Mouse (Mus musculus) left cerebral cortex, postnatal 4 days (tissue): Measurements from ENCODE around the gene Dpep2nb. TPM values are rescaled to one million over a fixed set of nuclear protein-coding genes. Genes with fewer than 3 reads are reported as not detected.
"Not testable (repeated sequence)": the region's sequence is repeated elsewhere in the genome, so short reads cannot be mapped to it uniquely, and the experiment has no call there.

Source experiments
- DNase-seq: peaks from one replicate; pipeline ENCODE4 v3.0.0-alpha.2; 2022
- intact Hi-C: fragments of 180-260 bp; cut with DNase I; formaldehyde crosslinking; loops from one replicate; pipeline ENCODE4 v1.15.1; 2025
- total RNA-seq, 2 experiments: library from RNA; stranded (reverse); gene quantifications; 2 replicates each; pipeline ENCODE4 v1.2.3; 2021

Gene Dpep2nb
- total RNA-seq, result not detected

DNA sequence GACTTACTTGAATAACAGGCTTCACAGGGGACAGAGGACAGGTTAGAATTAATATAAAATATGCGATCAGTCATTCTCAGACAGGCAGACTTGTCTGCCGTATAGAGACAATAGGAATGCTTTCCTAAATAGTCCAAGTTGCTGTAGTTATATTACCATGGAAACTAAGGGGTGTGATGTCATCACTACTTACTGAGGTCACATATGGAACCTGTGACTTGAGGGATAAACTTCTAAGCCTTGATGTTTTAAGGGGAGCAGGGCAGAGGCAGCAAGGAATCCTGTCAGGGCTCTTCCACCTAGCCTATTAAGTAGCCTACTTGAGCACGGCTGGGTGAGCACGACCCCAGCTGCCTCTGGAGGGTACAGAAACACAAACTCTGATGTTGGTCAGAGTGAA is at the start of gene Dpep2nb:
Gene Dpep2nb (minus strand): TSS at position 101 of the 400 bp plus-strand sequence.
- intact Hi-C loops, result no loop called here
- no peak for DNase-seq

DNA sequence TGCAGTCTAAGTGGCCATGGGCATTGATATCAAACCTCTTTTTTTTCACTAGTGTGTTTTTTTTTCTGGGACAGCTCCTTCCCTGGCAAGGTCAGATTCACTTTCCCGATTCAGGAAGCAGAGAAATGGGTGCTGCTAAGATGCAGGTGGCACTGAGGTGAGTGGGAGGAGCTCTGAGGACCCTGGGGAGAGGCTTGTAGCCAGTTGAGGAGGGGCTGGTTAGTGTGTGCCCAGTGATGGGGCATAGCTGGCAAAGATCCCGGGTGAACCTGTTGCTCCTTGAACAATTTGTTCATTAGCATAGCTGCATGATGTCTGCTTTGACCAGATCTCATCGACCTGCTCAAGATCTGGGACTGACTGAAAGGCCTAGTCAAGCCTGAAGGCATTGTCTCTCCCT is 49.3 kb upstream of the Dpep2nb start:
- intact Hi-C loops, result no loop called here
- peak; percentile 72 for DNase-seq

DNA sequence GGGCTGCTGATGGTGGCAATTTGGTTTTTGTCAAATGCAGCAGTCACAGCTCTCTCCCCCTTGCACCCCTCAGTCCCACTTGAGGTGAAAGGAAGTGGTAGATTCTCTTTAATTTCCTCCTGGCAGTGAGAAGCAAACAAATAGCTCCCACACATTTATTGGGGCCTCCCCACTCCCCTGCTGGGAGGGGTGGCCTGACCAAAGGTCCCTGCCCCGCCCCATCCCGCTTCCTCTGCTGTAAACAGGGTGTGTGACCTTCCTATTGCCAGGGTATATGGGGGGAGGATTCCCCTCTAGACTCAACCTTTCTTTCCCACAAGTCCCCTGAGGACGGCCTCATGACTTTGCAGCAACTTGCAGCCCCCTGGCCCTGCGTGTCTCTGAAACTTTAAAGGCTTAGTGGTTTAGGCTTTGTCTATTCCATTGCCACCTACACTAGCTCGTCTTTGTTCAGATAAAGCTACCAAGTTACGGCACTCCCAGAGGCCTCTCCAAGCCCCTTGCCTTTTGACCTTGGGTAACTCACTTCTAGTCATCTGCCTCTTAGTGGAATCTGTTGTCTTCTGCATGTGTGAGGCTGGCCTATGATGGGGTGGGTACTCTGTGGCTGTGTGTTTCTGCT is 48.5 kb upstream of the Dpep2nb start:
- intact Hi-C loops, result no loop called here
- DNase-seq, result no peak

DNA sequence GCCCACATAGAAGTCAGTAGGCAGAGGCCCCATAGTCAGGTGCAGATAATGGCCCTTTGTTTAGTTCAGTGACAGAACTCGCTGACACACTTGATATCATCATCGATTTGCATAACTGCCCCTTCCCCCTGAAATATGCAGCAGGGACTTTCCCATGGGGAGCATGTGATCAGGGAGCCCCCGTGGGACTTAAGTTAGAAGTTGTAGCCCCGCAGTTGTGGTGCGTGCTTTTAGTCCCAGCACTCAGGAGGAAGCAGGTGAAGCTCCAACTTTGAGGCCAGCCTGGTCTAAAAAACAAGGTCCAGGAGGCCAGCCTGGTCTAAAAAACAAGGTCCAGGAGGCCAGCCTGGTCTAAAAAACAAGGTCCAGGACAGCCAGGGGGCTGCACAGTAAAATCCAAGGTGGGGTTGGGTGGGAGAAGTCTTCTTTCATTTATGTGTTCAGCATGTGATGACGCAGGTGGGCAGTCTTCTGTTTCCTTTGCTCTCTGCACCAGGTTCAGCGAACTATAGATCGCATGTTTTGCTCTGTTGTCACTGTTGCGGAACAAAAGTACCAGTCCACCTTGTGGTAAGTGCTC is 46.8 kb upstream of the Dpep2nb start:
- no peak for DNase-seq
- intact Hi-C loops, result no loop called here

DNA sequence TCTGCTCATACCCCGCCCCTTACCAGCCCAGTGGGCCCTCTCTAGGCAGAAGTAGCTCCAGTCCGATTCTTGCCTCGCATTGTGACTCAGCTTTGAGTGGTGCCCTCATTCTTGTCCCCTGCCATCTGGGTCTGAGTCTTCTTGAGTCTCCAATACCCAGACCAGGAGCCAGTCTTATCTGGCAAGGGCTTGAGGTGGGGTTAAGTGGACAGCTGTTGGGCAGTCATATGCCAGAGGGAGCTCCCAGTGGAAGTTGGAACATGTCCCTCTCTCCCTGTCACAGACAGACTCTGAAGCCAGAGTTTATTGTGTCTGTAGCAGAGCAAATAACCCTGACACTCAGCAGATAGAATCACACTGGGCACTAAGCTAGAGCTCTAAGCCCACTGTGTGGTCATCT is 45.3 kb upstream of the Dpep2nb start:
- intact Hi-C loops, result no loop called here
- DNase-seq, result no peak

DNA sequence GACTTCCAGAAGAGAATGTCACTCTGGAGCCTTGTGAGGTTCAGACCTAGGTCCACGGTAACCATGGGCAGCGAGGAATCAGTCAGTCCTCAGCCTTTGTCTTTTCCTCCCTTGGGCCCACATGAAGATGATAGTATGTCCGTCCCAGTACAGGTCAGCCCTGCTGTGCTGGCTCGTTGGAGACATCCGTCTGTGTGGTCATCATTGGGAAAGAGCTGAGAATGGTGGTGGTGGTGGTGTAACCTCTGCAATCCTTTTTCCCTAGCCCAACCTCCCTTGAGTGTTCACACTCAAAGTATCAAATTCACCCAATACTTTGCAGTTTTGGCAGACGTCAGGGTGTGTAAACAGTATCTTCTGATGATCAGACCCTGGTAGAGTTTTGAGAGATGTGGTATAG is 44.1 kb upstream of the Dpep2nb start:
- intact Hi-C loops, result no loop called here
- DNase-seq, result no peak

DNA sequence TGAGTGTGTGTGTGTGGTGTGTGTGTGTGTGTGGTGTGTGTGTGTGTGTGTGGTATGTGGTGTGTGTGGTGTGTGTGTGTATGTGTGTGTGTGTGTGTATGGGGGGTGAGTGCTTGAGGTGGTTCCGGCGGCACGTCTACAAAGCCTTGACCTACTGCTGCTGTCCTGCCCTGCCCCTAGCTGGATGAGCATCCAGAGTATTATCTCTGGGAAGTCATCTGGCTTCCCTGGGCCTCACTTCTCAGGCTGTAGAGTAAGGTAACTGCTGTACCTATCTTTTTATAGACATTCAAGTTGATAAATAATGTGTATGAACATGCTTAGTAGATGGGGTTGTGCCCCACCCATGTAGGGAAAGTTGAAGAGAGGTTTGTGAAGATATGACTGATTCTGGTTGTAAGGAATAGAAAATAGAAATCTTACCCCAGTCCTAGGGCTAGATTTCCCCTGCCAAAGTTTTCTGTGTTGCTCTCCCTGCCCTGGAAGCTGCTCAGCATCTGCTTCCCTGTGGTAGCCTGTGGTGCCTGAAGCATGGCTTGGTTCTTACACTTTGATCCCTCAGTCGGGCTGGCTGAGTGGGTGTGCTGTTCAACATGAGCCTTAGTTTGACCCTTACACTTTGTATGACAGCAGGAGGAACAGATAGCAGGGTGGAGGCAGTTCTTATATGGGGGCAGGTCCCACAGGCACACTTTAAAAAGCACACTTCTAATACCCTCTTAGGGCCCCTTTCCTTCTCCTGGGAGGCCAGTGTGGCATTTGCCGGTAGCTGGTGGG is 42.3 kb upstream of the Dpep2nb start:
- intact Hi-C loops, result no loop called here
- no peak for DNase-seq

DNA sequence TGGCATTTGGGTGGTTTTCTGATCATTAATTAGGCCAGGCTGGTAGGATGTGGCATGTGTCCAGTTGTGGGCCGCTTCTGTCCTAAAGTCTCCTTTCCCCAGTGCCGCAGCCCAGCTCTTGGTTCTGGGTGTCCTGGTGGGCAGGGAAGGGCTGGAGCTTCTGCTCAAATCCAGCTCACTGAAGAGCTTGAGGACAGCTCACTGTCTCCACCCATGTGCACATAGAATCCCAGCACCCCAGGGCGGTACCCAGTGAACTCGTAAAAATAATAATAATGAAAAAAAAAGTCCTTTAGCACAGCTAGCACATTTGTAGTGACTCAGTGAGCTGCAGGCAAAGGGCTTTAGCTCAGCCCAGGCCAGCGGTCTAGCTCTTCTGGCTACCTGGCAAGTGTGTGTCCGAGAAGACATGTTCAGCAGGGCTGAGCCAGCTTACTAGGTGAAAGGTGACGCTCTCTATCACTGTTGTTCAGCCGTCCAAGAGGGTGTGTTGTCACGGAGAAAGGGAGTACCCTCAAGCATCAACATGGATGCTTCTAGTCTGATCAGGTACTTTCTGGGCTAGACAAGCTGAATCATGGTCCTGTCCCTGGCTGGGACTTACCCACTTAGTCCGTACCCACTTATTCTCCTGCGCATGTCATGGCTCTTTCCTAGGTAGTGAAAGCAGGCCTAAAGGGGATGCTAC is 41.2 kb upstream of the Dpep2nb start:
- intact Hi-C loops, result no loop called here
- DNase-seq, result no peak

DNA sequence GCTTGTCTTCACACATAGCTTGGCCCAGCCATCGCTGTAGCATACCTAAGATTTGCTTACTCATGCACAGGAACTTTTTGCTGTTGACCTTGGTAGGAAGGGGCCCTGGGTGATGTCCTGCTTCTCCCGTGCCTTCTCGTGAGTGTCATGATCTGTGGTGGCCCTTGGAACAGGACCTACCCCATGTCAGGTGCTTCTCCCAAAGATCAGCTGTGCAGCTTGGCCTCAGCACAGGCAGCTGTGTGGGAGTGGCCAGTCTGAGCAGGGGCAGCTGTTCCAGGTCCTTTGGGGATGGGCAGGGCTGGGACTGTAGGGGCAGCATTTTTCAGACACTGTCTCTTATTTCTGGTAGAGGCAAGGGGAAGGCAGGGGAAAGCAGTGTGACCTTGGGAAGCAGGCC is 38.4 kb upstream of the Dpep2nb start:
- DNase-seq, result no peak
- intact Hi-C loops, result no loop called here

DNA sequence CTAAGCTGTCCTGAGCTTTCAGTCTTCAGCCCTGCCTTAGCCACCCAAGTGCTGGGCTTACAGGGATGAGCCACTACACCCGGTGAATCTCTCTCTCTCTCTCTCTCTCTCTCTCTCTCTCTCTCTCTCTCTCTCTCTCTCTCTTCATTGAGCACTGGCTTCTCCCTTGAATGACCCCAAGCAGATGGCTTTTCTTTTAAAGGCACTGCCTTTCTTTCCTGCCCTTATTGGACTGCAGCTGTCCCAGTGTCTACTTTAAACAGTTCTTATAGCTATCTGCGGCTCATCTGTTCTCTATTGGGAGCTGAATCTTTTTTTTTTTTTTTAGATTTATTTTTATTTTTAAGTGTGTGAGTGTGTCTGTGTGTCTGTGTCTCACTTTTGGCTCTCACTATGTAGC is 37.3 kb upstream of the Dpep2nb start:
- DNase-seq, result no peak
- intact Hi-C loops, result no loop called here

DNA sequence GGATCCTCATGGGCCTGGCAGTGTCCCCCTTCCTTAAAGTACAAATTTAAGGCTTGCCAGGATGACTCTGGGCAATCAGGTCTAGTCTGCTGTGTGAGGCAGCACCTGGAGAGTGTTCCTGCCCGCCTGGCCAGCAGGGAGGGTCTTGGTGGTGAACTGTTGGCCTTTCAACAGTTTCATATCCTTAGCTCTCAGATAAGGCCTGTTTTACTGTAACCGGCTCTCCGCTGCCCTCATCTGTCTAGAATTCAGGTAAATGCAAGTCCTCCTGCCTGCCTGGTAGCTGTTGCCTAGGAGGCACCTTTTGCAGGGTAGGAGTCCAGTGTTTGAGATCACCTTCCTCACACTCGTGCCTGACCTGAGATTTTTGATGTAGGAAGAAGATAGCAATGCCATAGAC is 34.4 kb upstream of the Dpep2nb start:
- intact Hi-C loops, result no loop called here
- no peak for DNase-seq

DNA sequence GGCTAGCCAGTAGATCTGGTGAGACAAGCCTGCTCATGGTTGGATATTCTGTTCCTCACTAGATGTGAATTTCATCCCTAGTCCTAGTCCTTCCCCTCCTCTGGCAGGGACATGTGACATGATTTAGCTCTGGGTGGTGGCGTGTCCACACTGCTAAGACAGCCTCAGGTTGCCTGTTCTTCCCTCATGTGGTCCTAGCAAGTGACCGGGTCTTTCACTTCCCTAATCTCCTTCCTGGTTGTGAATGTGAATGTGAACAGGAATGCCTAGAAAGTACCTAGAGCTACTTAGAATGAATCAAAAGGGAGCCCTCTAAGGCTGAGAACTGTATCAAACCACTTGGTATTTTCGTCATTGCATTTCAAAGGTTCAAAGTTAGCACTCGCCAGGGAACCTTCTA is 33.8 kb upstream of the Dpep2nb start:
- no peak for DNase-seq
- intact Hi-C loops, result no loop called here

DNA sequence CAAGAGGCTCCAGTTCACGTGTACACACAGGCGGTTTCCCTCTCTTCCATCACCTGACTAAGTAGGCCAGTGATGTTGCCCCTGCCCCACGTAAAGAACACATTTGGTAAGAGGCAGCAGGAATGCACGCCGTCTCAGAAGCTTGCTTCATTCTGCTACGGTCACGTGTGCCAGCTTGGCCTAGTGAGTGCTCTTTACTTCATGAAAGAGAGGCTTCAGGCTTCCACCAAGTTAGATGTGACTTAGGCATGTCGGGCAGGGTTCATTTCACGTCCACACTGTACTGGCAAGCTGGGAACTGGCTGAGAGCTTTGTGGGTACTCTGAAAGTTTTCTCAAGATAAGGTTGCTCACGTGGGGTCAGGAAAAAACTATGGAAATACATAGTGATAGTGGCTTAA is 32.9 kb upstream of the Dpep2nb start:
- no peak for DNase-seq
- intact Hi-C loops, result no loop called here

DNA sequence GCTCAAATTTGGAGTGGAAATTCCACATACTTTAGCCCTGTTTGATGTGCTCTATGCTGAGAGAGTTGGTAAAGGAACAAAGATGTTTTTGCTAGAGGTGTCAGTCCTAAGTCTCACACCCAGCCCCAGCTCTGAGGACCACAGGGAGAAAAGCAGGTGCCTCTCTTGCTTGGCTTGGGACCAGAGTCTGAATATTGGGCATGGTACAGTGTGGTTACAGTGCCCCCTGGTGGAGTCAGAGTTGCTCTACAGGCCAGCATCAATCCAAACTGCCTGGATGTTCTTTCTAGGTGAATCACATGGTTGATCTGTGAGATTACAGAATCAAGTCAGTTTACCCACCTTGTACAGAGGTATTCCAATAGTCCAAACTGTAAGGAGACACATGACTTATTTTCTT is 16.7 kb upstream of the Dpep2nb start:
- intact Hi-C loops, result loop anchor here (10.0 kb wide), 1 partner anchor 128 kb away; the partner anchor contains the start of gene Nrn1l
- peak; percentile 75 for DNase-seq

DNA sequence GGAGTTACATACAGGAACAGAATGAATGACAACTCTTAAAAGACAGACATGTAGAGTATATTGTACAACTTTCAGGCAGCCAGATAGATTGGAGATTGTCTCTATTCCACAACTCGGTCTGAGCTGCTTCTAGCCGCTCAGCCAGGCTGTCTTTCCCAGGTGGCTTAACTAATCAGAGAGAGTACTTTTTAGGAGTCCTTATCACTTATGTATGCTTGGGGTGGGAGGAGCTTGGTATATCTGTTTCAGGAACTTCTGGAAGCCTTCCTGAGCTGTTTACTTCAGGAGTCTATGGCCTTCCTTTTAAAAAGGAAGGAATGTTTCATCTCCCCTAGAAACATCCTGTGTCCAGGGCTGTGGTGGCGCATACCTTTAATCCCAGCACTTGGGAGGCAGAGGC is 12.3 kb upstream of the Dpep2nb start:
- intact Hi-C loops, result no loop called here
- DNase-seq, result no peak

DNA sequence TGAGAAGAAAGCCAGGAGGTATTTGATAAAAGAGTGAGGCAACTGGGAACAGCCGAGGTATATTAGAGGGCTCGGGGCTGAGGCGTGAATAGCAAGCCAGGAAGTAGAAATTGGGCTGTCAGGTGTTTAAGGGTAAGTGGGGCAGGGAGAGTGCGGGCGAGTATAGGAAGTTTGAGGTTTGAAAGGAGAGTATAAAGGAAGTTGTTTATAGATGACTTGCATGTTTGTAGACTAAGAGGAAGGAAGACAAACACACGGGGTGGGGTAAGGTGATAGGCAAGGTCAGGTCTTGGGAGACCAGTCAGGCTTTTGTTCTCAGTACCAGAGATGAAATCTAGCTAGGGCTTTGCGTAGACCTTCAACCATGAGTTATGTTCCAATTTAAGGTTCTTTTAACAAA is 11.4 kb upstream of the Dpep2nb start:
- no peak for DNase-seq
- intact Hi-C loops, result no loop called here

DNA sequence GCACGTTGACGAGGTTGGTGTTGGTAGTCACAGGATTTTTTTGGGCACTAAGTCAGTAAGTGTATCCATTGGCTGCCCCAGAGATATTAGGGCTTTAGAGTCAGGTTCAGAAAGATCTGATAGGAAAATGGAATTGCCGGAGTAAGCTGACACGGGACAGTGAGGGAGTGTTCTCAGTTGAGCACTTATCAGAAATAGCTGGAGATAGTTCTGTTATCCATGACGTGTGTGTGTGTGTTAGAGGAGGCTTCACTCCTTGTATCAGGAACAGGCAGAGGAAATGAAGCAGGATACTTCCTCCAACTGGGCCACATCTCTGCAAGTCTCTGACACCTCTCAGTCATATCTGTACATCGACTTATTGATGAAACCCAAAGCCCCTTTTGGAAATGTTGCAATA is 10.5 kb upstream of the Dpep2nb start:
- no peak for DNase-seq
- intact Hi-C loops, result no loop called here

DNA sequence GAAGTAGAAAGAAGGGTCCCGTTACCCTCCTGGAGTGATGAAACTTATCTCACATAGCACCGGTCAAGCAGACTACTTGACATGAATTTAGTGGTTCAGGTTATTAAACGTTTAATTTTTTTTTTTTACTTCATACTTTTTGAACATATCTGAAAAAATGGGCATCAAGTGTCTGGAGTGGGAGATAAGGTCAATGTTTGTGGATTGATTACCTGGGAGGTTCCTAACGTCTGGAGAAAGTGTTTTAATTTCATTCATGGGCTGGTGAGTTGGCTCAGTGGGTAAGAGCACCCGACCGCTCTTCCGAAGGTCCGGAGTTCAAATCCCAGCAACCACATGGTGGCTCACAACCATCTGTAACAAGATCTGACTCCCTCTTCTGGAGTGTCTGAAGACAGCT is 6.4 kb upstream of the Dpep2nb start:
- DNase-seq, intact Hi-C loops: not testable (repeated sequence)

DNA sequence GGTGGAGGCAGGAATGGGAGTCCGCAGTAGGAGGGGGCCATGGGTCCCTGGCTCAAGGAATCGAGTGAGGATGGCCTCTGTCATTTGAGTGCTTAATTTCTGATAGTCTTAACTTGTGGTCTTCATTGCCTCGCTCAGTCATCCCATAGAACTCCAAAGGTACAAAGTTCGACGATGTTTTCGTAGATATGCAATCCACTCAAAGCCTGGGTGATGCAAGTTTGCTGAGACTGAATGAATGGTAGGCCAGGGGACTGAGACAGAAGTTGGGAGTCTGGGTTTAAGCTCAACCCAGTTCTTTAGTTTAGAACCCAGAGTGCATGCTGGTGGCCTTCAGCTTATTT is 5.8 kb upstream of the Dpep2nb start, which contains the start of gene Ddx28:
Gene Ddx28 (minus strand): TSS at position 240 of the 344 bp plus-strand sequence.
- no peak for DNase-seq
- intact Hi-C loops, result no loop called here

DNA sequence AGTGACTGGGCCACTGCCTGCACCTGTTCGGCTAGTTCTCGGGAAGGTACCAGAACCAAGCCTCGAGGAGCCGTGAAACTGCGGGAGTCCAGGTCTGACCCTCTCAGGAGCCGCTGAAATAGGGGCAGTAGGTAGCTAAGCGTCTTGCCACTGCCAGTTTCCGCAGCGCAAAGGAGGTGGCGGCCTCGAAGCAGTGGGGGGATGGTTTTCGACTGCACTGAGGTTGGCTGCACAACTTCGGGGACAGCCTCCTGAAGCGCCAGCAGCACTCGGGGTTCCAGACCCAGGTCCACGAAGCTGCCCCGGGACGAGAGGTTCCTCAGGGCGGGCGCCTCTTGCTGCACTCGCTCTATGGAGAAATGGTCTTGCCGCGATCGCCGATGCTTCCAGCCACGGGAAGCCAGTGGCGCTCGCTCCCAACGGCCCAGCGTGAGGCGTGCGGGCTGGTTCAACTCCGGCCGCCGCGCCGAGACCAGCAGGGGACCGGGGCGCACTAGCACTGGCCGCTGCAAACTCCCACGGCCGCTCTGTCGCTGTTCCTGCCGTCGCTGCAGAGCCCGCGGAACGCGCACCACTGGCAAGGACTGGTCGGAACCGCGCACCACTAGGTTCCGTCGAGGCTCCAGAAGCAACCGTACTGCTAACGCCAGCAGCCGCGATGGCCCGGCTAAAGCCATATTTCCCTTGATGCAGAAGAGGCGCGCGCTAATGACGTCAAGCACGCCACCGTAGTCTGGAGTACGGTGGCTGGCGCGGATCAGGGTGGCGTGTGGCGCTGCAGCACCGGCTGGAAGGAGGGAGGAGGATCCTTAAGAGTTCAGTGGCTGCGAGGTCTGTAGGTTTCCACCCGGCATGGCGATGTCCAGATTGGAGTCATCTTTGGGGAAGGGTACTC is 5.2 kb upstream of the Dpep2nb start:
- intact Hi-C loops, result no loop called here
- peak; percentile 94 for DNase-seq

DNA sequence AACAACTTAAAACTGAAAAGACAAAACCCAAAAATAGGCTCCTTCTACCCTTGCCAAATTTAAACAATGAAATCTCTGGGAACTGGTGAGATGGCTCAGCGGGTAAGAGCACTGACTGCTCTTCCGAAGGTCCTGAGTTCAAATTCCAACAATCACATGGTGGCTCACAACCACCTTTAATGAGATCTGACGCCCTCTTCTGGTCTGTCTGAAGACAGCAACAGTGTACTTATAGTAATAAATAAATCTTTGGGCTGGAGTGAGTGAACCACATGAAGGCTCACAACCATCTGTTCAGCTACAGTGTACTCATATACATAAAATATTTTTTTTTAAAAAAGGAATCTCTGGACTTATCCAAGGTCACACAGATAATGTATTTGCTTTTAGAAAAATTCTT is 2.1 kb upstream of the Dpep2nb start:
- DNase-seq, intact Hi-C loops: not testable (repeated sequence)
